In the genomic region with DNA sequence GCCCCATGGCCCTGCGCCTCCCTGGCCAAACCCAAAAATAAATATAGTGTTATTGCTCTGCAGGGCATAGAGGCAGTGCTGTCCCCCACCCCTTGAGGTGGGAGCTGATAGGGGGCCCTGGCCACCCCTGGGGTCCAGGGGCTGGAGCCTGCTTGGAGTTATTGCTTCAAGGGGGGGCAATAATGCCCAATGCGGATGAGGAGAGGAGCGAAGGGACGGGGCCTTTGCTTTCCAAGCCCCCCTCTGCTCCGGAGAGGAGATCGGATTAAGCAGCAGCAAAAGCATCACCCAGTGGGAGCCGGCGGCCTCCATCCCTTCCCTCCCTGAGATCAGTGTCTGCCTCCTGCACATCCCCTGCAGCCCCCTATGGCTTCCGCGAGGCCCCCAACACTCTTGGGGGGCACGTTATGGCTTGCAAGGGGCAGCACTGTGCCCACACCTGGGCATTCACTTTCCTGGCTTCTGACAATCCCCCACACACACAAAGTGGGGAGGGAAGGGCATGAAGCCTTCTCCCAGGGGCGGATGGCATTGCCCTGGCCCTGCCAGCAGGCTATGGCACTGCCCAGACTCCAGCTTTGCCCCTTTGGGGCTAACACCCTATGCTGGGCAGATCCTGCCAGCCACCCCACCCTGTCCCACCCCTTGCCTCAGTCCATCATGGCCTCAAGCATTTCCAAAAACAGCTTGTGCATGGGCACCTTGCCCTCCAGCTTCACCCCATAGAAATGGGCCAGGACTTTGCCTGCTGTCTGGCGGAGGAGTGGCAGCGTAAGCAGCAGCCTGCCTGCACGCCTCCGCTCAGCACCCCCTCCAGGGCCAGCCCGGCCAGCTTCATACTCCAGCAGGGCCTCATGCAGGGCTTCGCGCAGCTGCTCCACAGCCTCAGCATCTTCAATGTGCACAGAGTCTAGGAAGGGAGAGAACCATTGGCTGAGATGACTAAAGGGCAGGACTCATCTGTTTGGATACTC, we compare ENCODE assay signal across 8 mouse cellular contexts. TPM values are rescaled to one million over a fixed set of nuclear protein-coding genes. Genes with fewer than 3 reads are reported as not detected.
A peak's percentile ranks its signal among the peaks of the same experiment; 100 is the strongest.
DNase-seq lines count a peak whose midpoint lies in the region; ATAC-seq and TF ChIP-seq lines count a peak whose summit lies in the region.

No protein-coding gene starts in this region.

- peaks cover 47% of the 10 kb centered on the region for H3K36me3 ChIP-seq in limb, embryonic 13.5 days

- H3K9ac ChIP-seq in limb, embryonic 13.5 days = peak overlapping the region; percentile 51

- H3K4me1 ChIP-seq in limb, embryonic 13.5 days = peaks cover 26% of the 10 kb centered on the region

- no peak overlapping the region for H3K27ac ChIP-seq in gastrocnemius, adult 2 months
- H3K27ac ChIP-seq in limb, embryonic 13.5 days = no peak overlapping the region

- peak overlapping the region; percentile 91 for H3K4me3 ChIP-seq in gastrocnemius, adult 2 months
- peak overlapping the region; percentile 64 for H3K4me3 ChIP-seq in limb, embryonic 13.5 days

- WGBS in limb, embryonic 13.5 days = 88% methylated on average over 19 of the region's 19 CpGs

- no peaks in the 10 kb centered on the region for H3K9me3 ChIP-seq in limb, embryonic 13.5 days

- no peaks in the 10 kb centered on the region for H3K27me3 ChIP-seq in limb, embryonic 13.5 days

- intact Hi-C loops in gastrocnemius, adult 2 months (cut with DNase I) = no loop called here
- intact Hi-C loops in left cerebral cortex, postnatal 14 days (cut with DNase I) = no loop called here

- no peak for DNase-seq in gastrocnemius, adult 2 months
- no peak for DNase-seq in gastrocnemius, postnatal 25 days
- DNase-seq in thymus, postnatal 4 days = peak; percentile 23
- no peak for DNase-seq in thymus, postnatal 0 days (ENCODE audit: low spot score)
- no peak for DNase-seq in retina, embryonic 14.5 days (ENCODE audit: low spot score)
- DNase-seq in retina, postnatal 1 day = no peak
- DNase-seq in left cerebral cortex, postnatal 14 days (ENCODE audit: low spot score in 2 of 2) = no peak

- no peak for TF ChIP-seq CTCF in gastrocnemius, adult 2 months (IDR thresholded peaks at IDR 0.05)

- H3K4me2 ChIP-seq in limb, embryonic 13.5 days (replicated peaks) = peak overlapping the region; percentile 69

- ATAC-seq in limb, embryonic 13.5 days (ENCODE audit: low FRiP score, low read depth) = no peak

RNA-seq across cellular contexts. Expression of a gene that starts 1.5 kb away (rescaled TPM):
- 100 to 1,000 TPM; 177 to 270 TPM for total RNA-seq in gastrocnemius, adult 2 months (2021)
- 100 to 1,000 TPM; 212 to 215 TPM for total RNA-seq in gastrocnemius, postnatal 25 days (2021)
- polyA plus RNA-seq in thymus, postnatal 0 days (2015; fragmentation: Nextera tagmentation; extraction: Ambion mirVana) = 276 and 282 TPM in 2 replicates
- polyA plus RNA-seq in limb, embryonic 13.5 days (2015; fragmentation: Nextera tagmentation; extraction: Ambion mirVana) = 223 and 235 TPM in 2 replicates
- total RNA-seq in left cerebral cortex, postnatal 14 days (2021) = 100 to 1,000 TPM; 354 to 355 TPM

RNA-seq across cellular contexts. Expression of a gene that starts 1.9 kb away (rescaled TPM):
- 10 to 100 TPM; 32.7 to 41.3 TPM for total RNA-seq in gastrocnemius, adult 2 months (2021)
- 10 to 100 TPM; 28.8 to 32.2 TPM for total RNA-seq in gastrocnemius, postnatal 25 days (2021)
- 234 and 240 TPM in 2 replicates for polyA plus RNA-seq in thymus, postnatal 0 days (2015; fragmentation: Nextera tagmentation; extraction: Ambion mirVana)
- polyA plus RNA-seq in limb, embryonic 13.5 days (2015; fragmentation: Nextera tagmentation; extraction: Ambion mirVana) = 165 and 176 TPM in 2 replicates
- total RNA-seq in left cerebral cortex, postnatal 14 days (2021) = 10 to 100 TPM; 34.4 to 36.5 TPM

RNA-seq across cellular contexts. Expression of a gene that starts 10.2 kb away (rescaled TPM):
- total RNA-seq in gastrocnemius, adult 2 months (2021) = 100 to 1,000 TPM in 1 of 2 experiments, 10 to 100 TPM in 1; 80.0 to 108 TPM
- total RNA-seq in gastrocnemius, postnatal 25 days (2021) = 10 to 100 TPM; 86.8 to 89.5 TPM
- polyA plus RNA-seq in thymus, postnatal 0 days (2015; fragmentation: Nextera tagmentation; extraction: Ambion mirVana) = 11.4 and 13.7 TPM in 2 replicates
- 8.3 and 8.5 TPM in 2 replicates for polyA plus RNA-seq in limb, embryonic 13.5 days (2015; fragmentation: Nextera tagmentation; extraction: Ambion mirVana)
- total RNA-seq in left cerebral cortex, postnatal 14 days (2021) = 10 to 100 TPM; 56.0 to 60.9 TPM

RNA-seq across cellular contexts. Expression of a gene that starts 13.8 kb away (rescaled TPM):
- total RNA-seq in gastrocnemius, adult 2 months (2021) = not detected
- not detected for total RNA-seq in gastrocnemius, postnatal 25 days (2021)
- 7.4 and 8.0 TPM in 2 replicates for polyA plus RNA-seq in thymus, postnatal 0 days (2015; fragmentation: Nextera tagmentation; extraction: Ambion mirVana)
- polyA plus RNA-seq in limb, embryonic 13.5 days (2015; fragmentation: Nextera tagmentation; extraction: Ambion mirVana) = 2.2 and 3.0 TPM in 2 replicates
- total RNA-seq in left cerebral cortex, postnatal 14 days (2021) = 10 to 100 TPM; 23.0 to 28.8 TPM

RNA-seq across cellular contexts. Expression of a gene that starts 22.9 kb away (rescaled TPM):
- not detected for total RNA-seq in gastrocnemius, adult 2 months (2021)
- total RNA-seq in gastrocnemius, postnatal 25 days (2021) = not detected
- 3.6 and 5.0 TPM in 2 replicates for polyA plus RNA-seq in thymus, postnatal 0 days (2015; fragmentation: Nextera tagmentation; extraction: Ambion mirVana)
- 0.49 and 0.85 TPM in 2 replicates for polyA plus RNA-seq in limb, embryonic 13.5 days (2015; fragmentation: Nextera tagmentation; extraction: Ambion mirVana)
- 10 to 100 TPM; 44.9 to 50.4 TPM for total RNA-seq in left cerebral cortex, postnatal 14 days (2021)
